Mouse (Mus musculus) C2C12 (cell line): Measurements from ENCODE around the gene Ddx4. TPM values are rescaled to one million over a fixed set of nuclear protein-coding genes. Genes with fewer than 3 reads are reported as not detected.
A peak's percentile ranks its signal among the peaks of the same experiment; 100 is the strongest.

ENCODE experiments used
- H3K27me3 ChIP-seq: one replicate; pipeline ENCODE4 v1.6.1; 2011; ENCODE audit not compliant: control insufficient read depth, insufficient read depth, insufficient read length
- H3K36me3 ChIP-seq: one replicate; pipeline ENCODE4 v1.6.1; 2011; ENCODE audit not compliant: control insufficient read depth, insufficient read depth
- H3K4me3 ChIP-seq: one replicate; pipeline ENCODE4 v1.5.1; 2011; ENCODE audit warnings: mild to moderate bottlenecking, control low read depth; ENCODE audit not compliant: poor library complexity, insufficient read depth, severe bottlenecking
- H3K79me2 ChIP-seq: one replicate; pipeline ENCODE4 v1.6.1; 2011; ENCODE audit not compliant: control insufficient read depth, insufficient read depth
- H3K79me3 ChIP-seq: one replicate; pipeline ENCODE4 v1.6.1; 2011; ENCODE audit warnings: low read depth, control low read depth
- H3ac ChIP-seq: one replicate; pipeline ENCODE3; 2011; ENCODE audit warnings: low read depth; ENCODE audit not compliant: control insufficient read depth, insufficient read length
- CEBPB ChIP-seq: IDR thresholded peaks from one replicate; pipeline ENCODE4 v1.6.1; 2011; ENCODE audit warnings: low read depth, mild to moderate bottlenecking, control low read depth, moderate library complexity
- CTCF ChIP-seq: IDR thresholded peaks from one replicate; pipeline ENCODE4 v1.5.1; 2011; ENCODE audit not compliant: control insufficient read depth, insufficient read depth, insufficient read length
- FOSL1 ChIP-seq: IDR thresholded peaks from one replicate; pipeline ENCODE4 v1.8.0; 2011; ENCODE audit warnings: mild to moderate bottlenecking, low read length; ENCODE audit not compliant: poor library complexity, insufficient read depth, severe bottlenecking
- MAX ChIP-seq: IDR thresholded peaks from one replicate; pipeline ENCODE4 v1.6.1; 2011; ENCODE audit warnings: mild to moderate bottlenecking, control low read depth
- MYOD1 ChIP-seq: IDR thresholded peaks from one replicate; pipeline ENCODE4 v1.6.1; 2011; ENCODE audit warnings: low read depth; ENCODE audit not compliant: control insufficient read depth, insufficient read length
- MYOG ChIP-seq: IDR thresholded peaks from one replicate; pipeline ENCODE4 v1.6.1; 2011; ENCODE audit not compliant: control insufficient read depth, insufficient read length; ENCODE audit errors: extremely low read depth
- USF1 ChIP-seq: IDR thresholded peaks from one replicate; pipeline ENCODE4 v1.6.1; 2011; ENCODE audit warnings: low read depth, mild to moderate bottlenecking, control low read depth, moderate library complexity
- polyA plus RNA-seq: library from polyadenylated mRNA; unstranded; fragments of >200 nt; fragmentation: generic; extraction: Trizol; gene quantifications from one replicate; pipeline ENCODE4 v1.2.1, GENCODE M21; 2012; ENCODE audit warnings: missing spikeins

The Ddx4 gene
- polyA plus RNA-seq, 1 experiment: not detected

DNA sequence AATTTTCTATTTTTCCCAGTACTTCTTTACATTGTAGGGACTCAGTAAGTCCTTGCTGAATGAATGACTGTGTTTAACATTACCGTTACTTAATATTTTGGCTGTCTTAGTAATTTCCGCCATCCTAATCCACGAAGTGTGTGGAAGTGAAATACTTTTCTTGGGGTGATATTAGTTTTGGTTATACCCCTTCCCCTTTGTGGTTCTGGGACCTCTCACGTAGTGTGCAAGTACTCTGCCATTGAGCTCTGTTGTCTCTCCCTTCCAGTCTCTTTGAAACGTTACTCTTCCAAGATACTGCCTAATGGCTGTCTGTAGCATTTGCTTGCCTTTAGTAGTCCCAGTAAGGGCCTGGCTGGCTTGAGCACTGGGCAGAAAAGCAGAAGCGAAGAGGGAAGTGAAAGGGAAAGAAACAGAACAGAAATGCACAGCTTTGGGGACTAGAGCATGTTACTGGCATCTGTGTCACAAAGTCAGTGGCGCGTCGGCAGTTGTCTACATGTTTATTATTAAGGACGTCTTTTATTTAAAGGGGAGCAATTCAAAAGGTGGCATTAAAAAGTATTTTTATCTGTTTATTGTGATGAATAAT lies 14.3 kb upstream of the Ddx4 start:
- Histone ChIP-seq H3K36me3 (no peaks in the 10 kb centered on the region), H3K4me3 (no peak overlapping the region), H3K27me3 (no peaks in the 10 kb centered on the region), H3K79me3 (no peaks in the 10 kb centered on the region), H3K79me2 (no peaks in the 10 kb centered on the region), H3ac (no peak overlapping the region)
- TF ChIP-seq MYOD1 (no peak), CTCF (no peak), MAX (no peak), MYOG (no peak), CEBPB (no peak), USF1 (no peak), FOSL1 (no peak)

DNA sequence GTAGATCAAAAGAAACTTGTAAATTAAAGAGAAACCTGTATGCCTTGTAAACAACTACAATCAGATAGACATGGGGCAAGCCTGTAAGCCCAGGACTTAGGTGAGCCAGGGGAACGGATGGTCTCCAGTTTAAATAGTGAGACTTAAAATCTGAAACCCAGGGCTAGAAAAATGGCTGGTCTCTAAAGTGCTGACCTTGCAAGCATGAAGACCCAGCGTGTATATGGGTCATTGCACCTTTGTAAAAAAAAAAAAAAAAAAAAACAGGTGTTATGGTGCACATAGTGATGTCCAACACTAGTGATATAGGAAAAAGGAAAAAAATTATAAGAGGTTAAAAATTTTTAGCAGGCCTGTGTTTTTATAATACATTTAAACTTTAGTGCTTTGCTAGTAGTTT lies 9.4 kb upstream of the Ddx4 start:
- Histone ChIP-seq H3K79me3 (no peaks in the 10 kb centered on the region), H3K4me3 (no peak overlapping the region), H3ac (no peak overlapping the region), H3K27me3 (no peaks in the 10 kb centered on the region), H3K36me3 (no peaks in the 10 kb centered on the region), H3K79me2 (no peaks in the 10 kb centered on the region)
- TF ChIP-seq CEBPB (no peak), MYOD1 (no peak), MYOG (no peak), MAX (no peak), USF1 (no peak)

DNA sequence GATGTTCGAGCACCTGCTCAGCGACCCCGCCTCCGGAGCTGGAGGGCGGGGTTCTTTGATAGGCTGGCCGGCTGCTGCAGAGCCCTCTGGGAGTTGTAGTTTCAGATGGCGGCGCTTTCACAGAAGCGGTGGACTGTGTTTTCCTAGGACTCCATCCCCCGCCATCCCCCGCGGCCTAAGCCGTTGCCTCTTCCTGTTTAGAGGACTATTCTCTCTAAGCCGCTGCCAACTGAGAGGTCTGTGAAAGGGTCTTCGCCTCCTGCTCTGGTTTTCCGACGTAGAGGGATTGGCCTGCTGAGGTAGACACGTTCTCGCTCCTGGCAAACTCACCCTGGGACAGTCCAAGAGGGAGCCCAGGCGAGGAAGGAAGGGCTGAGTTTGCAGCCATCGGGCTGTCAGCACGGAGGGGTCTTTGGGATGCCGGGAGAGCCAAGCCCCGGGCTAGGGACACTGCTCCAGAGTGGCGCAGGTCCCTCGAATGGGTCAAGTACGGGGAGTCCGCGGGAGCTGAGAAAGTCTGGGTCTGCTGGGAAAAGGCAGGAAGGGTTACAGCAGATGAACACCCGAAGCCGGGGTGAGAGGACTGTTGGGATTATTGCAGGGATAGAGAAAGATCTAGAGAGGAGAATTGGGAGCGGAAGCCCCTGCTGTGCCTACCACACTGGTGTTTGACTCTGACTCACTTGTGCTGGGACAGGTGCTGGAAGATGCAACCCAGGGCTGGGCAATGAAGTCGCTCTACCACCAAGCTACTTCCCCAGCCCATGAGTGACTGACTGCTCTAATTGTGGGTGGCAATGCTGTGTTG lies 8.5 kb upstream of the Ddx4 start, which contains the start of gene Slc38a9:
Gene Slc38a9, plus strand, starts transcription at position 178 of the 808 bp plus-strand sequence.
- H3K36me3 ChIP-seq: no peaks in the 10 kb centered on the region
- H3K79me2 ChIP-seq: no peaks in the 10 kb centered on the region
- H3ac ChIP-seq: peak within 1 kb of the TSS; percentile 69
- TF ChIP-seq CTCF: no peak
- peak; percentile 51 for TF ChIP-seq MYOD1
- no peaks in the 10 kb centered on the region for H3K79me3 ChIP-seq
- peak within 1 kb of the TSS; percentile 50 for H3K4me3 ChIP-seq
- H3K27me3 ChIP-seq: peaks cover 5% of the 10 kb centered on the region

DNA sequence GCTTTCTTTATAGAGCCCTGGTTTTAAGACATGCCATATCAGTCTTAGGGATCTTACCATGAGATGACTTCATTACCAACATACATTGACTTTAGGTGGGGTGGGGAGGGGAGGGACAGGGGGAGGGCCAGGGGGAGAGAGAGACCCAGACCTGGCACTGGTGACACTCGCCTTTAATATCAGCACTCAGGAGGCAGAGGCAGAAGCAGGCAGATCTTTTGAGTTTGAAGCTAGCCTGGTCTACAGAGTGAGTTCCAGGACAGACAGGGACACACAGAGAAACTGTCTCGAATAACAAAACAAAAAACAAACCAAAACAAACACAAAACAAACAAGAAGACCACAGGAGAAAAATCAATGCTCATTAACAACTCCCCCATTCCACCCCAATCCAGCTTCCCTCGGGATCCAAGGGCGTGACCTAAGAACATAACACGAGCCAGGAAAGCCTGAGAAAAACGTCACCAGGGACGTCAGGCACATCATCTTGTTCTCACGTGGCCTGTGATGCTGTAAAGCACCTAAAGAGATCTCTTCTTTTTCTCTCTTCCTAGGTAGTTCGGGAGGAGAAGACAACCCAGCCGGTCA lies 7.8 kb upstream of the Ddx4 start:
- H3K27me3 ChIP-seq: peaks cover 10% of the 10 kb centered on the region
- no peaks in the 10 kb centered on the region for H3K36me3 ChIP-seq
- TF ChIP-seq FOSL1 (no peak), MYOD1 (no peak), MYOG (no peak), CEBPB (no peak), MAX (no peak)
- H3K79me3 ChIP-seq: no peaks in the 10 kb centered on the region
- H3K79me2 ChIP-seq: no peaks in the 10 kb centered on the region
- H3K4me3 ChIP-seq: no peak overlapping the region
- no peak overlapping the region for H3ac ChIP-seq

DNA sequence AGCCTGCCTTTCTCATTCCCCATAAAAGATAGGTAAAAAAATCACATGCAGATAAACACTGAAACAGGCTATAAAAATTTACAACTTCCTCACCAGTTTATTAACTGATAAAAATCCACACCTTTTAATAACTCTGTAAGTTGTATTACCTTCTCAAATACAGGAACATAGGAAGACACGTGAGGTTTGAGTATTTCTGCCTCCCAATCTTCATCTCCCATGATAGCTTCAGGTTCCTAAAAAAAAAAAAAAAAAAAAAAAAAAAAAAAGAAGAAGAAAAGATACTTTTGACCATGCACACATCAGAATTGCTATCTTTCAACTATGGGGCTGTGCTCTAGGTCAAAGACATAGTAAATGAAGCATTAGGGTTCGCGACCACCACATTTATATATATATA lies 1.1 kb downstream of the Ddx4 start:
- H3K27me3 ChIP-seq: peaks cover 17% of the 10 kb centered on the region
- TF ChIP-seq MYOD1 (no peak), USF1 (no peak), CEBPB (no peak), MAX (no peak), FOSL1 (no peak), CTCF (no peak), MYOG (no peak)
- no peaks in the 10 kb centered on the region for H3K79me3 ChIP-seq
- H3K4me3 ChIP-seq: no peak overlapping the region
- H3ac ChIP-seq: no peak overlapping the region
- H3K36me3 ChIP-seq: no peaks in the 10 kb centered on the region
- no peaks in the 10 kb centered on the region for H3K79me2 ChIP-seq
